Comparison of ENCODE assay signal across 8 mouse cellular contexts in genomic region chr1:36938801-36939286, GRCm38 (mm10). TPM values are rescaled to one million over a fixed set of nuclear protein-coding genes. Genes with fewer than 3 reads are reported as not detected.
DNase-seq lines count a peak whose midpoint lies in the region; ATAC-seq and TF ChIP-seq lines count a peak whose summit lies in the region.

No protein-coding gene starts in this region.

- under 1% methylated on average over 50 of the region's 59 CpGs for WGBS in intestine, postnatal 0 days
- under 1% methylated on average over 43 of the region's 59 CpGs for WGBS in stomach, embryonic 14.5 days

- peak; percentile 58 to 82 for DNase-seq in adrenal gland, adult (ENCODE audit: inconsistent age in 2 of 2, low spot score in 1 of 2)
- no peak for DNase-seq in adrenal gland, adult 8-10 months
- peak; percentile 51 for DNase-seq in CD4-positive helper T cell, adult 2 months (ENCODE audit: low read depth, low spot score)
- peak; percentile 32 for DNase-seq in cerebellum, adult 11 months
- DNase-seq in gastrocnemius, adult 18-20 months (ENCODE audit: low spot score) = peak; percentile 22
- DNase-seq in lung, postnatal 4 days = peak; percentile 51 to 59

- H3K36me3 ChIP-seq in intestine, postnatal 0 days (ENCODE audit: control insufficient read depth, insufficient read depth) = no peaks in the 10 kb centered on the region; the same call in 1 of the 2 replicates
- no peaks in the 10 kb centered on the region; the same call in 1 of the 2 replicates for H3K36me3 ChIP-seq in stomach, embryonic 14.5 days (ENCODE audit: control insufficient read depth, insufficient read depth, low read length)

- no peak for TF ChIP-seq CTCF in intestine, postnatal 0 days (IDR thresholded peaks at IDR 0.05; ENCODE audit: low read depth)

- H3K9ac ChIP-seq in intestine, postnatal 0 days (ENCODE audit: low read depth, low read length) = peak overlapping the region; percentile 99
- peak overlapping the region; percentile 99 for H3K9ac ChIP-seq in stomach, embryonic 14.5 days (replicated peaks; ENCODE audit: low read depth, low read length)

- H3K27me3 ChIP-seq in intestine, postnatal 0 days (replicated peaks; ENCODE audit: control insufficient read depth, insufficient read depth, low read length) = no peaks in the 10 kb centered on the region
- no peaks in the 10 kb centered on the region for H3K27me3 ChIP-seq in stomach, embryonic 14.5 days (ENCODE audit: control insufficient read depth, insufficient read depth, low read length)

- ATAC-seq in intestine, postnatal 0 days = 0 out of 2 replicates have a peak, but pooled peaks have one; percentile 3
- no peak for ATAC-seq in stomach, embryonic 14.5 days (ENCODE audit: insufficient number of reproducible peaks, insufficient read depth, low FRiP score, low read depth)

- H3K4me1 ChIP-seq in intestine, postnatal 0 days (replicated peaks; ENCODE audit: control insufficient read depth, insufficient read depth, low read length) = 0 out of 2 replicates have a peak, but pooled peaks cover 5% of the 10 kb centered on the region
- H3K4me1 ChIP-seq in stomach, embryonic 14.5 days (ENCODE audit: control insufficient read depth, insufficient read depth, low read length) = peaks cover 19% of the 10 kb centered on the region

- no peaks in the 10 kb centered on the region for H3K9me3 ChIP-seq in intestine, postnatal 0 days (ENCODE audit: control insufficient read depth)
- no peaks in the 10 kb centered on the region for H3K9me3 ChIP-seq in stomach, embryonic 14.5 days (ENCODE audit: control insufficient read depth, low read depth, low read length)

- H3K4me3 ChIP-seq in intestine, postnatal 0 days (ENCODE audit: low read depth, low read length) = peak overlapping the region; percentile 100
- peak overlapping the region; percentile 95 for H3K4me3 ChIP-seq in stomach, embryonic 14.5 days (ENCODE audit: low read depth, low read length)

- H3K4me2 ChIP-seq in intestine, postnatal 0 days (replicated peaks; ENCODE audit: low read depth) = peak overlapping the region; percentile 75
- H3K4me2 ChIP-seq in stomach, embryonic 14.5 days (replicated peaks; ENCODE audit: low read depth, low read length) = peak overlapping the region; percentile 87

- peak overlapping the region; percentile 91 for H3K27ac ChIP-seq in intestine, postnatal 0 days (ENCODE audit: low read depth, low read length)
- peak overlapping the region; percentile 89 for H3K27ac ChIP-seq in stomach, embryonic 14.5 days (ENCODE audit: low read length)

RNA-seq across cellular contexts. Expression of gene Tmem131, which starts 4.6 kb away (rescaled TPM):
- total RNA-seq in adrenal gland, adult 8-10 months (2022) = 10 to 100 TPM; 38.4 to 51.7 (median 48.2) TPM
- total RNA-seq in gastrocnemius, adult 18-20 months (2021) = 10 to 100 TPM; 29.1 to 32.1 TPM
- polyA plus RNA-seq in intestine, postnatal 0 days (2015; fragmentation: Nextera tagmentation; extraction: Ambion mirVana) = 10.6 TPM in 2 replicates
- 28.2 and 31.3 TPM in 2 replicates for polyA plus RNA-seq in stomach, embryonic 14.5 days (2014; fragmentation: Nextera tagmentation; extraction: Ambion mirVana)
